Mouse (Mus musculus): ENCODE measurements around the gene Olfr1453. TPM values are rescaled to one million over a fixed set of nuclear protein-coding genes. Genes with fewer than 3 reads are reported as not detected.
"Not testable (repeated sequence)": the region's sequence is repeated elsewhere in the genome, so short reads cannot be mapped to it uniquely, and the experiment has no call there.

Gene Olfr1453
- not detected in 3 replicates for total RNA-seq (2017)

DNA sequence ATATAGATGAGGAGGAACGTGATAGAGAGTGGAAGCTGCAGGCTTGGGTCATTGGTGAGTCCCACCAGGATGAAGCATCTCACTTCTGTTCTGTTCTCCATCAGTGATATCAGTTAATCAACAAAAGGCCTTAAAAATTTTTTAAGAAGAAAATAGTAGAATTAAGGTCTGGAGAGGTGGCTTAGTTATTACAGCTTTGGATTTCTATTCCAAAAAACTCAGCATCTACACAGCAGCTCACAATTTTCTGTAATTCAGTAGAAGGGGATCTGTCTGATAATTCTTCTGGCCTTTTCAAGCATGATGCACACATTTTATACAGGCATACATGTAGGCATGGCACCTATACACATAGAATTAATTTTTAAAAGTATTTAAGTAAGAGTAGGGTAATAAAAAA is at the start of gene Olfr1453:
Gene Olfr1453 (minus strand): TSS at position 101 of the 400 bp plus-strand sequence.
- ATAC-seq (replicated peaks; ENCODE audit: insufficient number of reproducible peaks, low FRiP score, low TSS enrichment, poor library complexity, severe bottlenecking): no peak

- no peak for ATAC-seq (replicated peaks; ENCODE audit: insufficient number of reproducible peaks, low FRiP score, low TSS enrichment, poor library complexity, severe bottlenecking)
Measured at GRCm38 (mm10) chr19:13060310-13060709, 32.2 kb upstream of the Olfr1453 start, which contains the start of gene Olfr1454. Gene Olfr1454 (plus strand): TSS chr19:13060610.

- no peak for ATAC-seq (replicated peaks; ENCODE audit: insufficient number of reproducible peaks, low FRiP score, low TSS enrichment, poor library complexity, severe bottlenecking)
Measured at GRCm38 (mm10) chr19:12994714-12995113, 33.4 kb downstream of the Olfr1453 start, which contains the start of gene Olfr1451. Gene Olfr1451 (plus strand): TSS chr19:12995014.

DNA sequence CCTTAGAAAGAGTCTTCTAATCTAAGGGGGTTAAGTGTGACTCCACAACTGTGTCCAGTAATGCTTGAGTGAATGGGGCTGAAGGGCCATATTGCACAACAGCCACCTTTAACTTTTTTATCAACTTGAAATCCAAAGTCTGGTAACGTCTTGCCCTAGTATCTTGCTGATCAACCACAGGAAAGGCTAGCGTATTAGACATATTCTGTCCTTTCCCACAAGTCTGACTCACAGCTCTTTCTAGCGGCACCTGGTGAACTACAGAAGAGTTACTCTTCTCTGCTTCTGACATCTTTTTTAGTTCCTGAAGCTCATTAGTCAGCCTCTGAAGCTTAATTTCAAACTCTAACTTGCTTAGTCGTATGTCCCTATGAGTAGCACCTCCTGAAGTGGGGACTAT is 35.8 kb downstream of the Olfr1453 start:
- ATAC-seq (replicated peaks; ENCODE audit: insufficient number of reproducible peaks, low FRiP score, low TSS enrichment, poor library complexity, severe bottlenecking): not testable (repeated sequence)

Other genes with a start within 250 kb of the Olfr1453 start
- 101 to 112 TPM (median 106 TPM) in 3 replicates for gene Zfp91, start 232.2 kb downstream of the Olfr1453 start, total RNA-seq (2017)
- gene Lpxn, start 232.1 kb downstream of the Olfr1453 start, total RNA-seq (2017): 25.8 to 41.6 TPM (median 26.1 TPM) in 3 replicates
- gene Gm5244, start 181.6 kb downstream of the Olfr1453 start, total RNA-seq (2017): 1.4 to 4.1 TPM in 2 of 3 replicates, not detected in the other
- not detected in 3 replicates for gene Olfr1444, start 171.0 kb downstream of the Olfr1453 start, total RNA-seq (2017)
- 1.3 TPM in 1 of 3 replicates, not detected in the others for gene Olfr1445, start 144.5 kb downstream of the Olfr1453 start, total RNA-seq (2017)
- gene Olfr1446, start 134.8 kb downstream of the Olfr1453 start, total RNA-seq (2017): not detected in 3 replicates
- not detected in 3 replicates for gene Olfr1447, start 124.6 kb downstream of the Olfr1453 start, total RNA-seq (2017)
- gene Olfr1448, start 103.9 kb downstream of the Olfr1453 start, total RNA-seq (2017): not detected in 3 replicates
- not detected in 3 replicates for gene Olfr1449, start 97.5 kb downstream of the Olfr1453 start, total RNA-seq (2017)
- gene Olfr1450, start 78.1 kb downstream of the Olfr1453 start, total RNA-seq (2017): not detected in 3 replicates
- not detected in 3 replicates for gene Olfr1451, start 33.3 kb downstream of the Olfr1453 start, total RNA-seq (2017)
- not detected in 3 replicates for gene Olfr1454, start 32.3 kb upstream of the Olfr1453 start, total RNA-seq (2017)
- gene Olfr1457, start 69.6 kb upstream of the Olfr1453 start, total RNA-seq (2017): not detected in 3 replicates
- gene Olfr1458, start 78.4 kb upstream of the Olfr1453 start, total RNA-seq (2017): not detected in 3 replicates
- gene Olfr1459, start 121.2 kb upstream of the Olfr1453 start, total RNA-seq (2017): 0.19 TPM in 1 of 3 replicates, not detected in the others
- gene Olfr1461, start 134.7 kb upstream of the Olfr1453 start, total RNA-seq (2017): not detected in 3 replicates
- gene Olfr1462, start 157.4 kb upstream of the Olfr1453 start, total RNA-seq (2017): not detected in 3 replicates
- gene Olfr1463, start 203.0 kb upstream of the Olfr1453 start, total RNA-seq (2017): not detected in 3 replicates